Mouse (Mus musculus): ENCODE measurements at regions not wholly inside any gene's neighbourhood (a gene's known extent, or its start where the extent isn't known, plus 50 kb on each side); places are given as distances from the start of the nearest gene placed in this dataset.
A peak's percentile ranks its signal among the peaks of the same experiment; 100 is the strongest.

DNA sequence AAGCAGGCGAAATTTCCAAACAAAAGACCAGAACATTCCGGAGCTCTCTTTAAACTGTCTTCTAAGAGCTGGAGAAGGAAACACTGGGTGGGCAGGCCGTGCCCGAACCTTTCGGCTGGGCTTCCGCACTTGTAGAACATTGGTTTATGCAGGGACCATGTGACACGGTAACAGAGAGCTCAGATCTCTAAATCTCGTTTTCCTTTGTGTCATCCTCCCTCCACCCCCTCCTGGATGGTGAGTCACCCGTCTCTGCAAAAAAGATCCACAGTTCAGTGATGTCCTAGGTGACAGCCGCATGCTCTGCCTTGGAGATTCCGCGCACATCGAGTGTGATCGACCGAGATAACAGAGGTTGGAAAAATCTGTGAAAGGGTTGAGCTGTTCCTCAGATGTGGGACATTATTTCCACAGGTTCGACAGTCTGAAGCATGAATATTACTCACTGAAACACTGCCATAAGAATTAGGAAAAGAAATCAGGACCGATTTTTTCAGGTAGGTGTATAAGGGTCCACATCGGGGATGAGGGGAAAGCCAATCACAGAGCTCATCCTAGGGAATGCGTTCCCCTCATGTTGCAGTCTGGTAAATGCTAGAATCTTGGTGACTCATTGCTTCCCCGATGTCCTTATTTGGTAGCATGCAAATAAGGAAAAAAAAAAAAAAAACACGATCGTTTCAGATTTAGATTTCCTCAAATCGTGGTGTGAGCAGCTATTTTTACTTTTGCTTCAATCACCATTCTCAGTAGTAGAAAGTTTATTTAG lies 70.0 kb upstream of the Foxo1 start:
- DNase-seq, result no peak

DNA sequence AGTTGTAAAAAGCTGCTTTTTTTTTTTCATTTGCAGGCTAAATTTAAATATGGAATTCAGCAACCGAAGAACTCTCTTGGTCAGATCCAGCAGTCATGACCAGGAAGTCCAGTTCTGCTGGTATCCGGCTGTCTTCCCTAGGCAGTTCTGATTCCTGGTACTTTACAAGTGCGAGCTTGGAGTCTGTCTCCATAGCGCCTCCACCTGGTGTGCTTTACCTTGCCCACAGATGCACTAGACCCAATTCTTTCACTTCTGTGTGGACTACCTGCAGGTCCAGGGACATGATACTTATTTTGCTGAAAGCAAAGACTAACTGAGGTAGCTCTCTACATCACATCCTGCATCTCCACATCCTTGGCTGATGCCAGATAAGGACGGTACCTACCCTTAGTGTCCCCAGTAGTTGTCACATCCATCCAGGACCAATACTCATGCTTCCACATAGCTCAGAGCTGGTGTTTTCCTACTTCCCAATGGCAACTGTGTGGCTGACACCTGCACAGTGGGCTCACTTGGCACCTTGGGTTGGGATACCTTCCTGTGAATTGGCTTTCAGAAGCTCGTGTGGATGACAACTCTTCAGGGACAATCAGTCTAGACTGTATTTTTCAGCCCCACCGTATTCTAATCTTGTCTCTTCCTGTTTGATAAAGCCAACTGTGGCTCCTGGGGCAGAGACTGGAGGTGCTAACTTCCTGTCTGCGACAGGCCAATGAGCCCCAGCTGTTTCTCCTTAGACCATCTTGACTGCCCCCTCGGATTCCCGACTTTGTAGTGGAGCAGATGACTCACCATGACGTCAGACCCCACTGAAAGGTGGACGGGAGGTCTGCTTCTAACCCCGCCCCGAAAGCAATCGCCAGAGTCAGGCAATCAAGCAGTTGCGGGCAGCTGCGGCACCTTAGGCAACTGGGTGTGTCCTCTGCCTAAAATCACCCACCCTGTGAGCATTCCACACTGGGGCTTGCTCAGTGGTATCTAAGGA lies 69.1 kb upstream of the Foxo1 start:
- DNase-seq, result peak; percentile 11

- DNase-seq, result no peak
Observed at GRCm38 (mm10) chr3:52200106-52200505, 68.0 kb upstream of the Foxo1 start.

DNA sequence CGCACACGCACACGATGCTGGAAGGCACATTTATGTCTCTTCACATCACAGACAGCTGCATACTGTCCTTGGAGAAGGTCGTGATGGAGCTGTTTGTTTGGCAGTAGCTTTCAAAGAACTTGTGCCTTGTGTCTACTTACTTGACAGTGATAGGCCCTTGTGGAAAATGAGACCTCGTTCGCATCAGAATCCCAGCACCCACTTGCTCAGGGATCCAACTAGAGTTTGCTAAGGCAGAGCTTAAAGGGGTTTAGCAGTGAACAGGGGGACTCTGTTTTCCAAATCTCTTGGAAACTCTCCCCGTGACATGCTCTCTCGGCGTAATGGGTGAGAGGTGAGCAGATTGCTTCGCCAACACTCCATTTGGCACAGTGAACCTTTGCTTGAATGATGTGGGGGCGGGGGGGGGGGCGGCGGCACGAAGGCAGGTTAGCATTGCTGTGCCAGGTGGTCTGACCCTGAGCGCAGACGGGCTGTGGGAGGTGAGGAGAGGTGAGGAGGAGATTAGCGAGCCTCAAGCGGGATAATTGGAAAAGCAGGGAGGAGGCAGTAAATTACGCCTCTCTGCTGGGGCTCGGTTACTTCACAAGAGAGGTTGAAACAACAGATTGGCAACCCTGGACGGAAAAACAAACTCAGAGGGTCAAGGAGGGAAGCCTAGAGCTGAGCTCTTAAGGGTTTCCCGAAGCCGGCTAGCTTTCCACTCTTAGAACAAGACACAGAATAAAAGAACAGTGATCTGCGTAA lies 57.4 kb upstream of the Foxo1 start:
- DNase-seq, result no peak

DNA sequence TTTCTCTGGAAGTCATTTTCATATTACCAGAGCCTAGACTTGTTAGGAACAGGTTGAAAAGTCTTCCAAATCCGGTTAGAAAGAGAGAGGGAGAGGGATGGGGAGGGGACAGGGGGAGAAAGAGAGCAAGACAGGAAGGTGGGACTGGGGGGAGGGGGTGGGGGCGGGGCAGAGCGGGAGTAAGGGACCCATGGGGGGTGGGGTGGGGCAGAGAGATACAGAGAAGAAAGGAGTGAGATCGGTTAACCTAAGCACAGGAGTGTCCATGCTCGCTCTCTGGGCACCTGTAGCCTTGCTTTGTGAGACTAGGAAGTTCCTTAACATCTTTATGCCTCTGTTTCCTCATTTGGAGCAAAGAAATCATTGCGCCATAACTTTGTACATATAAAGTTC lies 56.8 kb upstream of the Foxo1 start:
- no peak for DNase-seq

DNA sequence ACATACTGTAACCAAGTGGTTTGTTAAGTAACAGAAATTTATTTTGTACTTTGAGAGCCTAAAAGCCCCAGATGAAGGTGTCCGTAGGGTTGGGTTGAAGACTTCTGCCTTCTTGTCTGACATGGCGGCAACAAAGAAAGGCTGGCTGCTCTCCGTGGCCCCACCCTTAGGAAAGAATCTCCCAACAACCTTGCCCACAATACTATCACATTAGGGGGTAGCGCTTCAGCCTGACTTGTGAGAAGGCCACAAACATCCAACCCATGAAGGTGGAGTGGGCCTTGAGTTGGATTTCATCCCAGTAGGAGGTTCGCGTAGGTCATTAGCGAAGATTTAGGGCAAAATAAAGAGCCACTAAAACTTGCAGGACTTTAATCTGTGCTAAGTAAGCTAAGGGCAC lies 54.0 kb upstream of the Foxo1 start:
- DNase-seq, result no peak

- no peak for DNase-seq
Observed at GRCm38 (mm10) chr3:52215083-52215482, 53.1 kb upstream of the Foxo1 start.

All from liver (tissue).